Mouse (Mus musculus): ENCODE data around the gene Mymk.

GRCm38 (mm10) chr2:27045979-27046770, 25.8 kb downstream of the Mymk start:
- TF ChIP-seq CTCF (IDR thresholded peaks at IDR 0.05; ENCODE audit: borderline replicate concordance, control insufficient read depth, extremely low read depth, insufficient read depth, low read length, poor library complexity) (no peak), POLR2A (IDR thresholded peaks at IDR 0.05; ENCODE audit: control insufficient read depth, extremely low read depth, insufficient read depth, low read length, poor library complexity) (no peak)
